Mouse (Mus musculus) right cerebral cortex, adult 2 months (tissue): Measurements from ENCODE around the gene Atox1.

Source experiments
- DNase-seq, 2 experiments: peaks; one replicate each; pipeline ENCODE4 v3.0.0; 2021 to 2022; ENCODE audit warnings: low spot score in 2 of 2

Atox1 gene

GRCm38 (mm10) chr11:55414314-55414713, 46.7 kb downstream of the Atox1 start:
- DNase-seq: no peak

- no peak for DNase-seq
Measured at GRCm38 (mm10) chr11:55413416-55413796, 47.6 kb downstream of the Atox1 start.

GRCm38 (mm10) chr11:55412680-55413415, 48.2 kb downstream of the Atox1 start:
- no peak for DNase-seq

GRCm38 (mm10) chr11:55412034-55412433, 49.0 kb downstream of the Atox1 start:
- DNase-seq: no peak

- DNase-seq: no peak
Measured at GRCm38 (mm10) chr11:55410502-55410901, 50.5 kb downstream of the Atox1 start.

- DNase-seq: no peak
Measured at GRCm38 (mm10) chr11:55410005-55410404, 51.0 kb downstream of the Atox1 start.

- DNase-seq: no peak
Measured at GRCm38 (mm10) chr11:55407133-55407532, 53.9 kb downstream of the Atox1 start.

- DNase-seq: no peak
Measured at GRCm38 (mm10) chr11:55405601-55406469, 55.2 kb downstream of the Atox1 start.

GRCm38 (mm10) chr11:55404659-55405457, 56.2 kb downstream of the Atox1 start:
- no peak for DNase-seq

GRCm38 (mm10) chr11:55400863-55401262, 60.2 kb downstream of the Atox1 start:
- DNase-seq: no peak

GRCm38 (mm10) chr11:55398371-55398770, 62.7 kb downstream of the Atox1 start:
- no peak for DNase-seq

GRCm38 (mm10) chr11:55397441-55397840, 63.6 kb downstream of the Atox1 start:
- DNase-seq: no peak

- no peak for DNase-seq
Measured at GRCm38 (mm10) chr11:55397036-55397435, 64.0 kb downstream of the Atox1 start.
